Mouse (Mus musculus): ENCODE results near the gene Lcn4. TPM values are rescaled to one million over a fixed set of nuclear protein-coding genes. Genes with fewer than 3 reads are reported as not detected.

Gene Lcn4
- total and polyA plus RNA-seq, 3 experiments: not detected

- Histone ChIP-seq H3K27me3 (ENCODE audit: control insufficient read depth in 1 of 2, insufficient read depth in 2 of 2, low read length in 2 of 2) (no peaks in the 10 kb centered on the region), H3K79me2 (ENCODE audit: control insufficient read depth, insufficient read depth, low read length, poor library complexity) (peaks cover 25% of the 10 kb centered on the region), H3K4me1 (ENCODE audit: control insufficient read depth in 1 of 2, insufficient read depth in 2 of 2, low read length in 2 of 2) (peaks cover 0 to 27% of the 10 kb centered on the region in 2 experiments; a peak in 2 of 4 replicates), H3K27ac (ENCODE audit: control insufficient read depth, low read depth, low read length) (peak overlapping the region; percentile 90), H3K9me3 (replicated peaks; ENCODE audit: insufficient read depth, low read length) (no peaks in the 10 kb centered on the region), H3K9ac (ENCODE audit: control insufficient read depth, low read depth, low read length, poor library complexity, severe bottlenecking) (peak overlapping the region; percentile 98), H3K4me3 (ENCODE audit: control insufficient read depth in 1 of 2, insufficient read depth in 1 of 2, low read depth in 2 of 2, low read length in 2 of 2) (peak overlapping the region; percentile 82 to 98), H3K36me3 (ENCODE audit: control insufficient read depth in 1 of 2, insufficient read depth in 2 of 2, low read length in 2 of 2) (peaks cover 14 to 17% of the 10 kb centered on the region in 2 experiments)
- DNase-seq (ENCODE audit: low read depth, low spot score): no peak
- TF ChIP-seq POLR2A (IDR thresholded peaks at IDR 0.05; ENCODE audit: control insufficient read depth in 1 of 2, insufficient read depth in 1 of 2, low read depth in 1 of 2, low read length in 2 of 2, poor library complexity in 1 of 2): 0 out of 4 replicates have a peak, but pooled peaks of 1 of the 2 experiments have one; percentile 12
- TF ChIP-seq E2F4 (IDR thresholded peaks at IDR 0.05; ENCODE audit: borderline replicate concordance, low read depth, low read length): no peak
Measured at GRCm38 (mm10) chr2:26638572-26638971, 32.5 kb downstream of the Lcn4 start.

GRCm38 (mm10) chr2:26638039-26638438, 33.0 kb downstream of the Lcn4 start:
- peak; percentile 74 for DNase-seq (ENCODE audit: low read depth, low spot score)
- Histone ChIP-seq H3K4me1 (ENCODE audit: control insufficient read depth in 1 of 2, insufficient read depth in 2 of 2, low read length in 2 of 2) (peaks cover 0 to 27% of the 10 kb centered on the region in 2 experiments; a peak in 2 of 4 replicates), H3K9ac (ENCODE audit: control insufficient read depth, low read depth, low read length, poor library complexity, severe bottlenecking) (peak overlapping the region; percentile 98), H3K27ac (ENCODE audit: control insufficient read depth, low read depth, low read length) (peak overlapping the region; percentile 90; the same call in 1 of the 2 replicates), H3K4me3 (ENCODE audit: control insufficient read depth in 1 of 2, insufficient read depth in 1 of 2, low read depth in 2 of 2, low read length in 2 of 2) (peak overlapping the region; percentile 82 to 98), H3K36me3 (ENCODE audit: control insufficient read depth in 1 of 2, insufficient read depth in 2 of 2, low read length in 2 of 2) (peaks cover 14 to 17% of the 10 kb centered on the region in 2 experiments), H3K27me3 (ENCODE audit: control insufficient read depth in 1 of 2, insufficient read depth in 2 of 2, low read length in 2 of 2) (no peaks in the 10 kb centered on the region), H3K9me3 (replicated peaks; ENCODE audit: insufficient read depth, low read length) (no peaks in the 10 kb centered on the region), H3K79me2 (ENCODE audit: control insufficient read depth, insufficient read depth, low read length, poor library complexity) (peaks cover 25% of the 10 kb centered on the region)
- TF ChIP-seq NELFE (IDR thresholded peaks at IDR 0.05; ENCODE audit: low read depth, low read length): no peak
- TF ChIP-seq POLR2AphosphoS2 (IDR thresholded peaks at IDR 0.05; ENCODE audit: low read length): peak; percentile 42; the same call in 1 of the 2 replicates
- TF ChIP-seq MXI1 (IDR thresholded peaks at IDR 0.05; ENCODE audit: low read depth, low read length): 0 out of 2 replicates have a peak, but pooled peaks have one; percentile 17
- TF ChIP-seq ZKSCAN1 (IDR thresholded peaks at IDR 0.05; ENCODE audit: low read depth, low read length): no peak
- no peak for TF ChIP-seq ZC3H11A (IDR thresholded peaks at IDR 0.05; ENCODE audit: low read depth, low read length)
- peak; percentile 61; the same call in 1 of the 2 replicates for TF ChIP-seq GATA1 (IDR thresholded peaks at IDR 0.05; ENCODE audit: low read depth, low read length)
- no peak for TF ChIP-seq UBTF (IDR thresholded peaks at IDR 0.05; ENCODE audit: borderline replicate concordance, insufficient read depth, low read depth, low read length)
- TF ChIP-seq CHD1 (IDR thresholded peaks at IDR 0.05; ENCODE audit: low read depth, low read length): 0 out of 2 replicates have a peak, but pooled peaks have one; percentile 1
- 0 out of 4 replicates have a peak, but pooled peaks of 1 of the 2 experiments have one; percentile 1 for TF ChIP-seq EP300 (IDR thresholded peaks at IDR 0.05; ENCODE audit: low read depth in 1 of 2, low read length in 2 of 2)
- peak; percentile 51; the same call in 1 of the 2 replicates for TF ChIP-seq TBP (IDR thresholded peaks at IDR 0.05; ENCODE audit: low read depth, low read length)
- TF ChIP-seq MYC (IDR thresholded peaks at IDR 0.05; ENCODE audit: low read depth, low read length): peak; percentile 75; the same call in 1 of the 2 replicates
- peak; percentile 44; the same call in 1 of the 2 replicates for TF ChIP-seq RCOR1 (IDR thresholded peaks at IDR 0.05; ENCODE audit: low read depth, low read length)
- peak in 1 of 2 experiments; percentile 66; a peak in 1 of 4 replicates for TF ChIP-seq POLR2A (IDR thresholded peaks at IDR 0.05; ENCODE audit: control insufficient read depth in 1 of 2, insufficient read depth in 1 of 2, low read depth in 1 of 2, low read length in 2 of 2, poor library complexity in 1 of 2)
